Mouse (Mus musculus): Measurements from ENCODE around the gene Bcor.

DNA sequence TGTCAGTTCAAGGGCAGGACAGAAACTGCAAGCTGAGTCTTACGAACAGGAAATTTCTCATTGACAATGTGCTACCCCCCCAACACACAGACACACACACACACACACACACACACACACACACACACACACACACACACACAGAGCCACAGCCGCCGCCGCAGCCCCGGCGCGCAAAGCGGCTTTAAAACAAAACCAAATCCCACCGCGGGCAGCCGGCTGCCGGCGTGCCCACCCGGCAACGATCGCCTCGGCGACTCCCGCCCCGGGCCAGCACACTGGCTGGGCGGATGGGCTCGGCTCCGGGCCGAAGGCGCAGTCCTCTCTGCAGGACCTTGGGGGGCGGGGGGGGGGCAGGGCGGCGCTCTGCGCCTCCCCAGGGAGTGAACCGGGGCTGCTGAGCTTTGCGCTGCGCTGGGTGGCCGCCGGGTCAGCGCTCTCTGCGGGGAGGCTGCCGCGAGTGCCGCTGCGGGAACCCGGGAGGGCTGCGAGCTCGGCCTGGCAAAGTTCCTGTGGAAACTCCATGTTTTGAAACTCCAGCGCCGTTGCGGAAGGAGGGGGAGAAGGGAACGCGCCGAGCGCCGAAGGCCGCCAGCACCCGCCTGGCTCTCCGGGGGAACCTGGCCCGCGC lies 68.6 kb downstream of the Bcor start:
- TF ChIP-seq CTCF (IDR thresholded peaks at IDR 0.05; ENCODE audit: low read depth, low read length): no peak
- TF ChIP-seq POLR2A (IDR thresholded peaks at IDR 0.05; ENCODE audit: insufficient read depth, low read length): no peak

Data from ES-Bruce4 (cell line).